Mouse (Mus musculus) Muller cell, postnatal 12 days (primary cell): ENCODE data around the gene Shc3.
A peak's percentile ranks its signal among the peaks of the same experiment; 100 is the strongest.

Experiments
- DNase-seq: peaks from one replicate; pipeline ENCODE4 v3.0.0-alpha.2; 2015; ENCODE audit errors: inconsistent ontology term

Shc3 gene

GRCm38 (mm10) chr13:51568501-51568901 is 718 bp downstream of the Shc3 start:
- DNase-seq: peak; percentile 69

- DNase-seq: peak; percentile 71
Observed at GRCm38 (mm10) chr13:51567411-51567851, 1.8 kb downstream of the Shc3 start.

- DNase-seq: no peak
Observed at GRCm38 (mm10) chr13:51567078-51567395, 2.2 kb downstream of the Shc3 start.

GRCm38 (mm10) chr13:51566371-51567077 is 2.7 kb downstream of the Shc3 start:
- peak; percentile 46 for DNase-seq

DNA sequence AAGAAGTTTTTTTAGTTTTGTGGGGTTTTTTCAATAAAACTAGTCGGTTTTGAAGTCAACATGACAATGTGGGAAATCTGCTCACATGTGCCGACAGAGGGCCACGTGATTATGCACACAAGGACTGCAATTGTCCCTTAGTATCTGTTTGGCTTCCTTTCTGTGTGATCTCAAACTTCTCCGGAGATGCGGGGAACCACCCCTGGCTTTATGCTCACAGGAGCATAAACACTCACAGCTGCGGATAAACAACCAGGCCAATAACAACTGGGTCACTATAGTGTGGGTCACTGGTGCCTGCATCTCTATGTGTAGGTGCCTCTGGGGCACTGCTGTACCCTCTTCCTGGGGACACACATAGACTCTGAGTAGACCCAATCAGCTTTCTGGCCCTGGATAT is 4.5 kb downstream of the Shc3 start:
- peak; percentile 31 for DNase-seq

- no peak for DNase-seq
Observed at GRCm38 (mm10) chr13:51553343-51553742, 15.9 kb downstream of the Shc3 start.

DNA sequence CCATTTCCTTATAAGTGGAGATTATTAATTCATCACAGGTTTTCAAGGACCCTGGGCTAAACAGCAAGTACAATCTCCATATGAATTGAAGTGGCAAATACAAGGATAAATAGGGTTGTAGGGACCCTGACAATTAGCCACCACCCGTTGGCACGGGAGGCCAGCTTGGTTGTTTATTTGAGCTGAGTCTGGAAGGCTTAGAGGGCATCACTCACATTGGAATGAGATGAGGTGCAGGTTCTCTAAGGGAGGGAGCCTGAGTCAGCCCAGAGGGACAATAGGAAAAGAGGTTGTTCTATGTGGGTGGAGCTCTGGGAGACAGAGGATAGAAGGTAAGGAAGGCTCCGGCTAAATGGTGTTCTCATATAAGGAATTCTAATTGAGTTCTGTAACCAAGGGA is 17.0 kb downstream of the Shc3 start:
- peak; percentile 60 for DNase-seq

DNA sequence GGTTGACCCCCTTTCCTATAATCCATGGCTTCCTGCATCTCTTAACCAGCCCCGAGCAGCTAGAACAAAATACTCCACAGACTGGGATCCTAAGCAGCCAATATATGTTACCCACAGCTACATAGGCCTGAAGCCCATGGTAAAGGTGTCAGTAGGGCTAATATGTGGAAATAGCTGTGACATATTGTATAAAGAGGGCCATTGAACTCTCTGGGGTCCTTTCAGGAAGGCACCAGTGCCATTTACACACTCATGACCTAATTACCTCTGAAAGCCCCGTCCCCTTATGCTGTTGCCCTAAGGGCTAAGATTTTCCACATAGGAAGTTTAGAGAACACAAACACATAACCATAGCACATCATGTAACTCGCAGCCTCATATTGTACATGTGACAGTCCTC is 17.4 kb downstream of the Shc3 start:
- no peak for DNase-seq

- no peak for DNase-seq
Observed at GRCm38 (mm10) chr13:51539816-51540215, 29.4 kb downstream of the Shc3 start.

- no peak for DNase-seq
Observed at GRCm38 (mm10) chr13:51535326-51535725, 33.9 kb downstream of the Shc3 start.

GRCm38 (mm10) chr13:51526480-51526879 is 42.7 kb downstream of the Shc3 start:
- peak; percentile 78 for DNase-seq

- no peak for DNase-seq
Observed at GRCm38 (mm10) chr13:51524316-51524715, 44.9 kb downstream of the Shc3 start.

DNA sequence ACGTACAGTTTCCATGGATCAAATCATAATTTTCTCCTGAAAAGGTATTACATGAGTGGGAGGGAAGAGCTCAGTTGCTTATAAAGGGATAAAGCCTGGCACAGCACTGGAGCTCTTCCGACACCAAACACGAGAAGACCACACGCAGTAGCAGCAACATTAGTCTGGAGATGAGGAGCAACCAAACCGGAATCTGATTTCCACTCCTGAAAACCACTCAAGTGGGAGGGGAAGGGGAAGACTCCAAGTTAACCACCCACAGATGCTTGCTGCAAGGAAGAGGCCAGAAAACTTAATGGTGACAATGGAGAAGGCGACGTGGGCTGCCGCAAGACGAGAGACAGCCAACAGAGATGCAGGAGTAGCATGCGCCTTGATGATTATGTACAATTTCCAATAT is 45.9 kb downstream of the Shc3 start:
- DNase-seq: no peak

- peak; percentile 42 for DNase-seq
Observed at GRCm38 (mm10) chr13:51518880-51519279, 50.3 kb downstream of the Shc3 start.

- DNase-seq: no peak
Observed at GRCm38 (mm10) chr13:51517943-51518342, 51.3 kb downstream of the Shc3 start.

- DNase-seq: no peak
Observed at GRCm38 (mm10) chr13:51508836-51509235, 60.4 kb downstream of the Shc3 start.

GRCm38 (mm10) chr13:51505711-51506110 is 63.5 kb downstream of the Shc3 start:
- peak; percentile 13 for DNase-seq

DNA sequence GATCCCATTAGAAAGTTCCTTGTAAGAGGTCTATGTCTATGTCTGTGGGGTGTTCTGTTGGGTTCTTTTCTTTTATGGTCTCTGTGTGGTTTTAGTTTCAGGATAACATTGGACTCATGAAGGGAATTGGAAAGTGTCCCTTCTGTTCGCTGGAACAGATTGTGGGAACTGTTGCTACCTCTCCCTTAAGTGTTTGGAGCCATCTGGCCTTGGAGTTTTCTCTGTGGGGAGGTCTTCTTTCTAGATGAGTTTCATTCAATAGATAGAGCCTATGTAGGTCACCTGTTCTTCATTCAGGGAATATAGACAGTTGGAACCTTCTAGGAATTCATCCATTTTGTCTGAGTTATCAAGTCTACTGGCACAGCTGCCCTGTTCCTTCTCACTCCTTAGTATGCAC is 69.5 kb downstream of the Shc3 start:
- DNase-seq: no peak

- DNase-seq: no peak
Observed at GRCm38 (mm10) chr13:51493676-51494075, 75.5 kb downstream of the Shc3 start.

- no peak for DNase-seq
Observed at GRCm38 (mm10) chr13:51491649-51492435, 77.4 kb downstream of the Shc3 start.

DNA sequence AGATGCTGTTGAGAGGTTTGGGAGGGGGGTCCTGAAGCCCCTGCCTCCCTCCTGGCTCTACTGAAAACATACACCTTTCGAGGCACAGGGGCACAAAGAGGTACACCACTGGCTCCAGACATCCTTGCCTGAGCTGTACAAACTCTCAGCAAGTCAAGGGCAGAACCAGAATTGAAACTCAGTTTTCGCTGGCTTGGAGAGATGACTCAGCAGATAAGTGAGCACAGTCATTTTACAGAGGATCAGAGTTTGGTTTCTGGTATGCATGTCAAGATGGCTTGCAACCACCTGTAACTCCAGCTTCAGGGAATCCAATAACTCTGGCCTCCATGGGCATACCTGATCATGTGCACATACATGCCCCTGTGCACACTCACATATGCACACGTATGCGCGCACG is 79.0 kb downstream of the Shc3 start:
- DNase-seq: no peak

GRCm38 (mm10) chr13:51488945-51489344 is 80.3 kb downstream of the Shc3 start:
- DNase-seq: no peak

DNA sequence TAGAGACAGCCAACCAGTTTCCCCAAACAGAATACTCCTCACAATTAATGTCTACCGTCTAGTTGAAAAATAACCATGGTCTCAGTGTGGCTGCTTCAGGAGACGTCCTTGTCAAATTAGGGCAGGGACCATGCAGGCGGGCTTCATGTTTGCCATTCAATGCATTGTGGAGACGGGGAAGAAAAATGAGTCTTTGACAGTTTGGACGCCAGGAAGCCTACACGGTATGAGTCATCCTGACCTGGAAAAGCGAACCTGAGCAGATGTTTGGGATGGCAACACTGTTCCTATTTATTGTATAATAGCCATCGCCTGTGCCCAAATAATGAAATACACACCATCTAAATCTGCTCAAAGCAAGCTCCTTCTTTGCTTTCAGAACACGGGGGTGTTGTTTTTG is 83.9 kb downstream of the Shc3 start:
- no peak for DNase-seq
